Mouse (Mus musculus) cerebellum, adult 11 months (tissue): ENCODE measurements around the gene Nck2.

ENCODE experiments used
- DNase-seq: peaks from one replicate; pipeline ENCODE4 v3.0.0; 2022

Nck2 gene

GRCm38 (mm10) chr1:43470421-43471179 lies 26.2 kb downstream of the Nck2 start:
- DNase-seq = no peak

GRCm38 (mm10) chr1:43471180-43472045 lies 27.0 kb downstream of the Nck2 start:
- DNase-seq = no peak

- no peak for DNase-seq
Measured at GRCm38 (mm10) chr1:43472046-43472649, 27.8 kb downstream of the Nck2 start.

GRCm38 (mm10) chr1:43473734-43474534 lies 29.6 kb downstream of the Nck2 start:
- DNase-seq = peak; percentile 66

GRCm38 (mm10) chr1:43474535-43475409 lies 30.4 kb downstream of the Nck2 start:
- DNase-seq = no peak

- no peak for DNase-seq
Measured at GRCm38 (mm10) chr1:43477954-43478353, 33.6 kb downstream of the Nck2 start.

- no peak for DNase-seq
Measured at GRCm38 (mm10) chr1:43485204-43485603, 40.8 kb downstream of the Nck2 start.

GRCm38 (mm10) chr1:43486500-43486899 lies 42.1 kb downstream of the Nck2 start:
- DNase-seq = no peak

- DNase-seq = no peak
Measured at GRCm38 (mm10) chr1:43486956-43487722, 42.8 kb downstream of the Nck2 start.

- DNase-seq = no peak
Measured at GRCm38 (mm10) chr1:43489311-43489710, 44.9 kb downstream of the Nck2 start.

GRCm38 (mm10) chr1:43491506-43492269 lies 47.3 kb downstream of the Nck2 start:
- DNase-seq = no peak

- DNase-seq = no peak
Measured at GRCm38 (mm10) chr1:43492803-43493437, 48.5 kb downstream of the Nck2 start.

- DNase-seq = no peak
Measured at GRCm38 (mm10) chr1:43496051-43496450, 51.7 kb downstream of the Nck2 start.

GRCm38 (mm10) chr1:43496993-43497392 lies 52.6 kb downstream of the Nck2 start:
- DNase-seq = no peak

GRCm38 (mm10) chr1:43497951-43498350 lies 53.6 kb downstream of the Nck2 start:
- DNase-seq = no peak

GRCm38 (mm10) chr1:43500121-43500520 lies 55.7 kb downstream of the Nck2 start:
- DNase-seq = no peak

- no peak for DNase-seq
Measured at GRCm38 (mm10) chr1:43501143-43501919, 57.0 kb downstream of the Nck2 start.

- no peak for DNase-seq
Measured at GRCm38 (mm10) chr1:43501920-43502791, 57.8 kb downstream of the Nck2 start.
